Mouse (Mus musculus): ENCODE results near the gene Phb.

DNA sequence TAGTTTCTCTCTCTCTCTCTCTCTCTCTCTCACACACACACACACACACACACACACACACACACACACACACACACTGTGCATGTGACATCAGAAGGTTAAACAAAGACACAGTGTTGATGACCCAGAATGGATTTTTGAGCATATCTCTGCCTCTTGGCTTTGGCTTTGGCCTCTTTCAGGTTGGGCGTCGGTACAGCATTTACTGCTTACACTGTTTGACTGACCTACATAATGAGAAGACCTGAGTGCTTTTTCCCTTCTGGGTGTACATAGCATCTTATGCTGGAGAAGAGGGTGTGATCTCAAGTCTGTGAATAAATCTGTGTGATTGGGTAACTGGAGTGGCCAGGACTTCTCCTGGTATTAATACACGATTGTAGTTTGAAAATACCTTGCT lies 52.6 kb downstream of the Phb start:
- no peak for TF ChIP-seq CTCF (IDR thresholded peaks at IDR 0.05; ENCODE audit: borderline replicate concordance, insufficient read depth, low read depth, low read length)
- no peak for TF ChIP-seq POLR2A (IDR thresholded peaks at IDR 0.05; ENCODE audit: borderline replicate concordance, insufficient read depth, low read length)
